Mouse (Mus musculus): ENCODE data around the gene Kcp.

DNA sequence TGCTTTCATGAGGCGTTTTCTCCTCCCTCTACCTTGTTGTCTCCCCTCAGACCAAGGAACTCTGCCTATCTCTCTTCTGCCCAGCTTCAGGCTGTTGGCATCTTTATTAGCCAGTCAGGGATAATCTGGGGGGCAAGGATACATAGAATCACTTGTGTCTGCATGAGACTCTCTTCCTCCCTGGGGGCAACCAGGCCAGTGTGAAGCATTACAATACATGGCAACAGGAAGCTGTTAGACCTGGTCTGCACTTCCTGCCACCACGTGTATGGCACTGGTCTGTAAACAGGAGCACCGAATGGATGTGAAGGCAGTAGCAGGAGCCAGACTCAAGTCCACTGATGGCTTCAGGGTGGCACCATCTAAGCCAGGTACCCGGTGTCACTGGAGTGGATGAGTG lies 22.3 kb upstream of the Kcp start:
- TF ChIP-seq CTCF (IDR thresholded peaks at IDR 0.05; ENCODE audit: low read depth) (no peak), EP300 (optimal IDR thresholded peaks at IDR 0.05) (no peak)
